Mouse (Mus musculus) left cerebral cortex, postnatal 36 days (tissue): Measurements from ENCODE around the gene Unkl. TPM values are rescaled to one million over a fixed set of nuclear protein-coding genes. Genes with fewer than 3 reads are reported as not detected.
A peak's percentile ranks its signal among the peaks of the same experiment; 100 is the strongest.

Experiments
- microRNA-seq: library from miRNA; unstranded; fragments of <30 nt; microRNA quantifications from one replicate; pipeline ENCODE4 v1.2.0, GENCODE M21; 2022
- total RNA-seq, 2 experiments: library from RNA; stranded (reverse); gene quantifications; 2 replicates each; pipeline ENCODE4 v1.2.3; 2021

Unkl gene
- total RNA-seq, 2 experiments from 2014 or later: 34.4 to 39.1 TPM

Small RNA genes within 50 kb of the gene (microRNA-seq; reads per million reads assigned to microRNA genes)
- 76.4 reads per million, percentile 53 among the genes with 10 or more reads in this experiment for gene Mir3547

Other genes with a start within 250 kb of the Unkl start
- 1 to 10 TPM; 4.8 to 5.7 TPM for gene Jpt2, start 227.7 kb upstream of the Unkl start, total RNA-seq
- 10 to 100 TPM; 28.6 to 29.0 TPM for gene Cramp1l, start 172.6 kb upstream of the Unkl start, total RNA-seq
- gene Ift140, start 172.3 kb upstream of the Unkl start, total RNA-seq: 10 to 100 TPM; 18.6 to 25.5 TPM
- 10 to 100 TPM in 1 of 2 experiments, 1 to 10 TPM in 1; 9.1 to 10.3 TPM for gene Tmem204, start 104.8 kb upstream of the Unkl start, total RNA-seq
- gene Telo2, start 72.4 kb upstream of the Unkl start, total RNA-seq: 10 to 100 TPM; 24.3 to 30.0 TPM
- under 1 TPM; 0.67 to 0.91 TPM for gene Ptx4, start 67.6 kb upstream of the Unkl start, total RNA-seq
- 10 to 100 TPM; 49.9 to 55.2 TPM for gene Clcn7, start 55.0 kb upstream of the Unkl start, total RNA-seq
- gene Ccdc154, start 25.9 kb upstream of the Unkl start, total RNA-seq: under 1 TPM in 1 of 2 experiments, not detected in 1; 0.48 TPM
- not detected for gene Gm38655, start 12.9 kb upstream of the Unkl start, total RNA-seq
- gene BC003965, start 3.8 kb upstream of the Unkl start, total RNA-seq: 10 to 100 TPM; 20.3 to 20.6 TPM
- gene Gnptg, start 51.7 kb downstream of the Unkl start, total RNA-seq: 10 to 100 TPM; 80.5 to 80.8 TPM
- gene Tsr3, start 51.8 kb downstream of the Unkl start, total RNA-seq: 10 to 100 TPM; 21.9 to 26.2 TPM
- 10 to 100 TPM; 12.3 to 24.4 TPM for gene Baiap3, start 68.0 kb downstream of the Unkl start, total RNA-seq
- gene Ube2i, start 86.2 kb downstream of the Unkl start, total RNA-seq: 100 to 1,000 TPM; 221 to 225 TPM
- not detected for gene Prss34, start 110.0 kb downstream of the Unkl start, total RNA-seq
- gene Prss28, start 120.2 kb downstream of the Unkl start, total RNA-seq: not detected
- gene Prss29, start 130.3 kb downstream of the Unkl start, total RNA-seq: not detected
- not detected for gene Tpsab1, start 157.2 kb downstream of the Unkl start, total RNA-seq
- not detected for gene Tpsb2, start 177.9 kb downstream of the Unkl start, total RNA-seq
- not detected for gene Tpsg1, start 180.9 kb downstream of the Unkl start, total RNA-seq
- 10 to 100 TPM; 29.7 to 53.7 TPM for gene Cacna1h, start 245.4 kb downstream of the Unkl start, total RNA-seq